Mouse (Mus musculus) ES-E14 (cell line): ENCODE measurements around the gene Pebp1. TPM values are rescaled to one million over a fixed set of nuclear protein-coding genes. Genes with fewer than 3 reads are reported as not detected.
"Not testable (repeated sequence)": the region's sequence is repeated elsewhere in the genome, so short reads cannot be mapped to it uniquely, and the experiment has no call there.

Source experiments
- DNase-seq: peaks from one replicate; pipeline ENCODE4 v3.0.0-alpha.2; 2013; ENCODE audit warnings: low read depth, low spot score
- H3K27ac ChIP-seq: 2 replicates; pipeline ENCODE4 v1.5.1; 2012; ENCODE audit warnings: low read depth, mild to moderate bottlenecking, low read length, moderate library complexity, mixed read lengths; ENCODE audit not compliant: poor library complexity, insufficient read depth, severe bottlenecking
- H3K36me3 ChIP-seq: 2 replicates; pipeline ENCODE4 v1.6.1; 2012; ENCODE audit warnings: mild to moderate bottlenecking, low read length, moderate library complexity, mixed read lengths; ENCODE audit not compliant: control insufficient read depth, poor library complexity, insufficient read depth, severe bottlenecking
- H3K4me1 ChIP-seq, 2 experiments: fragments of 150-350 bp in 1 of 2; sonication (generic) in 1 of 2; 2 replicates each; pipeline ENCODE4 v1.6.1; 2012; ENCODE audit warnings: low read length in 2 of 2, mild to moderate bottlenecking in 1 of 2, mixed read lengths in 1 of 2; ENCODE audit not compliant: control insufficient read depth in 2 of 2, insufficient read depth in 2 of 2, poor library complexity in 1 of 2
- H3K4me3 ChIP-seq, 2 experiments: fragments of 150-350 bp in 1 of 2; sonication (generic) in 1 of 2; 2 replicates each; pipeline ENCODE4 v1.5.1; 2012; ENCODE audit warnings: low read length in 2 of 2, low read depth in 1 of 2, mild to moderate bottlenecking in 1 of 2, mixed read lengths in 1 of 2; ENCODE audit not compliant: insufficient read depth in 1 of 2, poor library complexity in 1 of 2, severe bottlenecking in 1 of 2
- H3K9ac ChIP-seq: 2 replicates; pipeline ENCODE4 v1.6.1; 2012; ENCODE audit warnings: low read depth, mild to moderate bottlenecking, low read length, mixed read lengths; ENCODE audit not compliant: poor library complexity, insufficient read depth, severe bottlenecking
- H3K9me3 ChIP-seq: fragments of 150-350 bp; sonication (generic); 2 replicates; pipeline ENCODE4 v1.6.1; 2012; ENCODE audit warnings: low read depth, mild to moderate bottlenecking, low read length; ENCODE audit not compliant: control insufficient read depth, insufficient read depth
- CHD2 ChIP-seq: IDR thresholded peaks from 2 replicates; pipeline ENCODE4 v1.6.1; 2014; ENCODE audit warnings: mild to moderate bottlenecking, low read depth, low read length, inconsistent platforms
- HCFC1 ChIP-seq: IDR thresholded peaks from 2 replicates; pipeline ENCODE4 v1.6.1; 2012; ENCODE audit warnings: low read length, inconsistent platforms, borderline replicate concordance; ENCODE audit not compliant: insufficient read depth
- MAFK ChIP-seq: IDR thresholded peaks from 2 replicates; pipeline ENCODE4 v1.6.1; 2014; ENCODE audit warnings: mild to moderate bottlenecking, low read depth, low read length, inconsistent platforms; ENCODE audit not compliant: insufficient read depth
- ZC3H11A ChIP-seq: IDR thresholded peaks from 2 replicates; pipeline ENCODE4 v1.6.1; 2012; ENCODE audit warnings: low read depth, mild to moderate bottlenecking, inconsistent platforms, low read length, borderline replicate concordance
- ZNF384 ChIP-seq: IDR thresholded peaks from 2 replicates; pipeline ENCODE4 v1.6.1; 2012; ENCODE audit warnings: low read depth, low read length, inconsistent platforms
- in situ Hi-C, 2 experiments: fragments of 600-800 bp; cut with MboI; formaldehyde crosslinking; loops; one replicate each; pipeline ENCODE4 v1.15.1; 2025; ENCODE audit warnings: low sequenced_read_pairs in 2 of 2, inconsistent platforms in 1 of 2; ENCODE audit not compliant: unreplicated experiment in 2 of 2
- total RNA-seq: library from RNA; depleted of rRNA; stranded (reverse); fragments of 300-350 nt; gene quantifications from 2 replicates; pipeline ENCODE4 v1.2.3, GENCODE M21; 2012

Pebp1 gene
- total RNA-seq, 1 experiment: 381 TPM

DNA sequence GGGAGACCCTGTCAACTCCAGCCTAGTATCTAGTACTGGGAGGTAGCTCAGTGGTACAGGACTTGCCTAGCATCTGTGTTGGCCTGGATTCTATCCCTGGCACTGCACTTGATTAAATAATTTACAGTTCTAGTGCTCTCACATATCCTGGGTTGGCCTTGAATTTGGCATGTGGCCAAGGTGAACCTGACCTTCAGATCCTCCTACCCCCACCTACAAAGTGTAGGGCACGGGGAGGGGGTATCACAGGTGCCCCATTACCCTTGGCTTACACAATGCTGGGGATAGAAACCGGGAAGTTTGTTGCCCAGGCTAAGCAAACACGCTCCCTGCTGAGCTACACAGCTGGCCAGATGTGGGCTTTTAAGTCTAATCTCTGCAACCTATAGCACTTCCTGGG lies 15.5 kb upstream of the Pebp1 start:
- no peak overlapping the region for H3K9ac ChIP-seq
- no peak for DNase-seq
- H3K4me1 ChIP-seq: peaks cover 6 to 9% of the 10 kb centered on the region in 2 experiments
- H3K27ac ChIP-seq: no peak overlapping the region
- no peaks in the 10 kb centered on the region for H3K36me3 ChIP-seq
- no peak for TF ChIP-seq HCFC1
- TF ChIP-seq CHD2: 0 out of 2 replicates have a peak, but pooled peaks have one; percentile 6
- in situ Hi-C loops: no loop called here
- H3K9me3 ChIP-seq: no peaks in the 10 kb centered on the region
- H3K4me3 ChIP-seq: no peak overlapping the region

DNA sequence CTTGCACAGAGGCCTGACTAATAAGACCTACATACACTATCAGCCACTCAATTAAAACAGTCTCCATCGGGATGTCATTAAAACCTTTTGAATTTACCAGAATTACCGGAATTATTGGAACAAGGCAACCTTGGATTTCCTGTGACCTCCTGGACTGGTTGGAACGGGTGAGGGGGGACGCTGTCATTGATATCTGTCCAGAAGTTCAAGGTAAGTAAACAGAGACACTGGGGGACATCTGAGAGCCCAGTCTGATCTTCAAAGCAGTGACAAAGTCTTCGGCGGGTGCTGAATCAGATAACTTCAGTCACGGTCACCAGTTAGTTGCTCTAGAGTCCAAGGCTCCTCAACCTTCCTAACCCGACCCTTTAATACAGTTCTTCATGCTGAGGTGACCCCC lies 7.6 kb upstream of the Pebp1 start:
- no peaks in the 10 kb centered on the region for H3K9me3 ChIP-seq
- no peaks in the 10 kb centered on the region for H3K36me3 ChIP-seq
- TF ChIP-seq MAFK: no peak
- TF ChIP-seq ZNF384: no peak
- no peak for TF ChIP-seq ZC3H11A
- no peak for TF ChIP-seq HCFC1
- TF ChIP-seq CHD2: no peak
- in situ Hi-C loops: no loop called here
- H3K9ac ChIP-seq: no peak overlapping the region; the same call in 1 of the 2 replicates
- H3K4me1 ChIP-seq: peaks cover 7 to 14% of the 10 kb centered on the region in 2 experiments; a peak in 2 of 4 replicates
- DNase-seq: no peak
- H3K27ac ChIP-seq: no peak overlapping the region
- no peak overlapping the region for H3K4me3 ChIP-seq

- in situ Hi-C loops, H3K9ac ChIP-seq: not testable (repeated sequence)
Observed at GRCm38 (mm10) chr5:117293776-117294175, 6.4 kb upstream of the Pebp1 start.

DNA sequence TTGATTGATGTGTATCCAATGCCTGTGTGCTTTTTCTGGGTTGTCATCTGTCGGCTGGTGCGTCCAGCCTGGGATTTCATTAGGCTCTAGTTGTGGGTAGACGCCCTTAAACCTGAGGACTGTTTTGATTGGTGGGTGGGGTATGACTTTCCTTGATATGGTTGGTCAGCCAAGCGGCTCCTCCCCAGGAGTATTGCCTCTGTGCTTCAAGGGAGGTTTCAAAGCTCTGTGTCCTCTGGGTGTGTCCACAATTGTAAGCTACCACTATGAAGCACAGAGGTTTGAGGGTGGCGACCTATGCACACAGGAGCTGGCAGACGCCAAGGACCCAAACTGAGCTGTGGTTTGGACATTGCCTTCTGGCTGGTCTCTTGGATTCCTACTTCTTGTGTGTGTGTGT lies 5.1 kb upstream of the Pebp1 start:
- Histone ChIP-seq H3K4me1 (peaks cover 7 to 16% of the 10 kb centered on the region in 2 experiments; a peak in 2 of 4 replicates), H3K9ac (no peak overlapping the region; the same call in 1 of the 2 replicates), H3K36me3 (no peaks in the 10 kb centered on the region), H3K4me3 (peak overlapping the region; percentile 29 to 31; a peak in 3 of 4 replicates), H3K27ac (peak overlapping the region; percentile 34; the same call in 1 of the 2 replicates), H3K9me3 (no peaks in the 10 kb centered on the region)
- TF ChIP-seq HCFC1 (no peak), ZNF384 (no peak), ZC3H11A (no peak), CHD2 (no peak), MAFK (no peak)
- peak; percentile 74 for DNase-seq
- in situ Hi-C loops: no loop called here

More at GRCm38 (mm10) chr5:117293776-117294175, 6.4 kb upstream of the Pebp1 start:
- H3K4me3 ChIP-seq, DNase-seq, H3K9me3 ChIP-seq, H3K36me3 ChIP-seq: not testable (repeated sequence)
- H3K4me1 ChIP-seq: peaks cover 7 to 14% of the 10 kb centered on the region in 2 experiments; a peak in 2 of 4 replicates
- TF ChIP-seq MAFK: peak; percentile 62; the same call in 1 of the 2 replicates
- H3K27ac ChIP-seq: peak overlapping the region; percentile 20; the same call in 1 of the 2 replicates

- Histone ChIP-seq H3K4me1 (peaks cover 7 to 16% of the 10 kb centered on the region in 2 experiments; a peak in 2 of 4 replicates), H3K4me3 (no peak overlapping the region), H3K9me3 (no peaks in the 10 kb centered on the region), H3K36me3 (peaks cover 2% of the 10 kb centered on the region; the same call in 1 of the 2 replicates), H3K9ac (no peak overlapping the region), H3K27ac (no peak overlapping the region)
- TF ChIP-seq ZC3H11A (peak; percentile 60; the same call in 1 of the 2 replicates), ZNF384 (no peak)
- in situ Hi-C loops: no loop called here
- DNase-seq: no peak
Observed at GRCm38 (mm10) chr5:117291312-117291711, 3.9 kb upstream of the Pebp1 start.
